Mouse (Mus musculus) left cerebral cortex, postnatal 25 days (tissue): ENCODE measurements around the gene Nps. TPM values are rescaled to one million over a fixed set of nuclear protein-coding genes. Genes with fewer than 3 reads are reported as not detected.

Source experiments
- total RNA-seq, 2 experiments: library from RNA; stranded (reverse); gene quantifications; 2 replicates each; pipeline ENCODE4 v1.2.3; 2021

The Nps gene
- total RNA-seq, 2 experiments from 2014 or later: not detected

Other genes starting within 250 kb of the Nps start
- gene Foxi2, start 151.6 kb downstream of the Nps start, total RNA-seq: not detected